Mouse (Mus musculus) c-Kit-positive CD71-positive TER-119-positive erythroid progenitor cells, embryonic 14.5 days (primary cell): ENCODE results near the gene Slc2a12.

Source experiments
- DNase-seq: peaks from one replicate; pipeline ENCODE4 v3.0.0-alpha.2; 2013; ENCODE audit warnings: low spot score

Slc2a12 gene

GRCm38 (mm10) chr10:22730266-22730991 lies 85.6 kb downstream of the Slc2a12 start:
- no peak for DNase-seq

GRCm38 (mm10) chr10:22730992-22731271 lies 86.1 kb downstream of the Slc2a12 start:
- no peak for DNase-seq

GRCm38 (mm10) chr10:22731272-22732093 lies 86.7 kb downstream of the Slc2a12 start, which contains the start of gene Tbpl1:
Gene Tbpl1 (minus strand): TSS chr10:22731938.
- DNase-seq: peak; percentile 91

- no peak for DNase-seq
Observed at GRCm38 (mm10) chr10:22732181-22732580, 87.4 kb downstream of the Slc2a12 start.

- no peak for DNase-seq
Observed at GRCm38 (mm10) chr10:22745922-22746321, 101.1 kb downstream of the Slc2a12 start.

- no peak for DNase-seq
Observed at GRCm38 (mm10) chr10:22746334-22747322, 101.8 kb downstream of the Slc2a12 start.

GRCm38 (mm10) chr10:22751175-22751682 lies 106.4 kb downstream of the Slc2a12 start:
- no peak for DNase-seq
